In genomic region chr13:56296659-56297020, GRCm38 (mm10) we compare ENCODE assay signal across 11 mouse cellular contexts. TPM values are rescaled to one million over a fixed set of nuclear protein-coding genes. Genes with fewer than 3 reads are reported as not detected.
DNase-seq lines count a peak whose midpoint lies in the region; ATAC-seq and TF ChIP-seq lines count a peak whose summit lies in the region.
"Had no signal": no experiment of that assay in that cellular context is flagged by ENCODE, and none has a peak within 500 bp of the region (broad histone marks: within the 10 kb centered on the region; RNA-seq: fewer than 3 reads in every experiment).

No protein-coding gene starts in this region.

- no peaks in the 10 kb centered on the region for H3K9me3 ChIP-seq in hindbrain, postnatal 0 days (ENCODE audit: low read length)

- 0 out of 2 replicates have a peak, but pooled peaks have one; percentile 9 for ATAC-seq in hindbrain, postnatal 0 days
- ATAC-seq in frontal cortex, adult (ENCODE audit: low TSS enrichment) = no peak

- peak overlapping the region; percentile 68 for H3K4me2 ChIP-seq in hindbrain, postnatal 0 days (ENCODE audit: low read depth, low read length)

- H3K36me3 ChIP-seq in hindbrain, postnatal 0 days (ENCODE audit: insufficient read depth, low read length) = no peaks in the 10 kb centered on the region

- H3K27me3 ChIP-seq in hindbrain, postnatal 0 days (ENCODE audit: insufficient read depth, low read length) = peaks cover 25% of the 10 kb centered on the region

- 10% methylated on average over 8 of the region's 8 CpGs for WGBS in lung, adult 2 months
- 9% methylated on average over 8 of the region's 8 CpGs for WGBS in hindbrain, postnatal 0 days
- 30% methylated on average over 8 of the region's 8 CpGs for whole genome bisulfite sequencing in olfactory bulb, adult 2 months

- no peak for TF ChIP-seq CTCF in lung, adult 2 months (IDR thresholded peaks at IDR 0.05; ENCODE audit: insufficient read depth, low read length)
- no peak for TF ChIP-seq CTCF in hindbrain, postnatal 0 days (IDR thresholded peaks at IDR 0.05; ENCODE audit: low read depth)
- TF ChIP-seq CTCF in olfactory bulb, adult 2 months (IDR thresholded peaks at IDR 0.05; ENCODE audit: insufficient read depth, low read depth, low read length) = no peak

- peak; percentile 62 to 74 for DNase-seq in cerebellum, postnatal 14 days
- no peak for DNase-seq in cerebellum, adult 11 months
- no peak for DNase-seq in lung, adult 2 months
- no peak for DNase-seq in lung, postnatal 14 days
- DNase-seq in hindbrain, postnatal 0 days (ENCODE audit: low spot score) = no peak
- no peak for DNase-seq in layer of hippocampus, adult 9-10 months (ENCODE audit: low spot score)

- peak overlapping the region; percentile 64 for H3K4me3 ChIP-seq in lung, adult 2 months (replicated peaks; ENCODE audit: extremely low read depth, low read depth, low read length)
- H3K4me3 ChIP-seq in hindbrain, postnatal 0 days (ENCODE audit: low read length) = peak overlapping the region; percentile 44
- H3K4me3 ChIP-seq in olfactory bulb, adult 2 months (ENCODE audit: insufficient read depth, low read depth, low read length) = peak overlapping the region; percentile 46
- H3K4me3 ChIP-seq: myocyte had no signal

- H3K27ac ChIP-seq in hindbrain, postnatal 0 days = no peak overlapping the region
- no peak overlapping the region for H3K27ac ChIP-seq in olfactory bulb, adult 2 months (ENCODE audit: insufficient read depth, low read depth, low read length)

- TF ChIP-seq POLR2A in lung, adult 2 months (IDR thresholded peaks at IDR 0.05; ENCODE audit: borderline replicate concordance, extremely low read depth, low read depth, low read length) = no peak
- no peak for TF ChIP-seq POLR2A in olfactory bulb, adult 2 months (IDR thresholded peaks at IDR 0.05; ENCODE audit: insufficient read depth, low read depth, low read length)

- H3K9ac ChIP-seq in hindbrain, postnatal 0 days (replicated peaks; ENCODE audit: low read length) = peak overlapping the region; percentile 15; the same call in 1 of the 2 replicates

- no peaks in the 10 kb centered on the region for H3K4me1 ChIP-seq in lung, adult 2 months (ENCODE audit: control insufficient read depth, insufficient read depth, low read length)
- H3K4me1 ChIP-seq in hindbrain, postnatal 0 days (ENCODE audit: insufficient read depth, low read length) = peaks cover 11% of the 10 kb centered on the region; the same call in 1 of the 2 replicates
- H3K4me1 ChIP-seq in olfactory bulb, adult 2 months (ENCODE audit: control insufficient read depth, insufficient read depth, low read length) = peaks cover 14% of the 10 kb centered on the region

RNA-seq across cellular contexts. Expression of gene Cxcl14, which starts 0.3 kb away (rescaled TPM):
- 285 and 286 TPM in 2 replicates for polyA plus RNA-seq in lung, adult 2 months (2012; rRNA removed)
- total RNA-seq in hindbrain, postnatal 0 days (2014; rRNA removed) = 17.5 and 20.2 TPM in 2 replicates
- polyA plus RNA-seq in hindbrain, postnatal 0 days (2015; fragmentation: Nextera tagmentation; extraction: Ambion mirVana) = 19.2 and 19.9 TPM in 2 replicates
- polyA plus RNA-seq in olfactory bulb, adult 2 months (2012; ENCODE audit: insufficient read depth, insufficient read length, low replicate concordance, missing spikeins) = not detected in 2 replicates
- polyA plus RNA-seq: myocyte had no signal

RNA-seq across cellular contexts. Expression of gene Neurog1, which starts 44.7 kb away (rescaled TPM):
- not detected in 2 replicates for polyA plus RNA-seq in lung, adult 2 months (2012; rRNA removed)
- 0.14 and 0.42 TPM in 2 replicates for total RNA-seq in hindbrain, postnatal 0 days (2014; rRNA removed)
- polyA plus RNA-seq in hindbrain, postnatal 0 days (2015; fragmentation: Nextera tagmentation; extraction: Ambion mirVana) = 0.10 and 0.30 TPM in 2 replicates
- not detected in 2 replicates for polyA plus RNA-seq in olfactory bulb, adult 2 months (2012; ENCODE audit: insufficient read depth, insufficient read length, low replicate concordance, missing spikeins)
- total RNA-seq: adrenal gland, adult 8-10 months had no signal
- polyA plus RNA-seq: myocyte; urinary bladder, adult 2 months had no signal

Comparison
In these comparisons a context has a peak if more than half of its experiments do, and no peak if none do; other contexts are left out.
1. DNase-seq: peak in cerebellum, postnatal 14 days (2 of 2); none in cerebellum, adult 11 months (single experiment), lung, adult 2 months (single experiment), lung, postnatal 14 days (single experiment), hindbrain, postnatal 0 days (single experiment) and layer of hippocampus, adult 9-10 months (single experiment).
2. RNA of gene Cxcl14, which starts 0.3 kb away (polyA plus RNA-seq): 285 to 286 TPM in lung, adult 2 months and 19.2 to 19.9 TPM in hindbrain, postnatal 0 days; not detected in olfactory bulb, adult 2 months; every median in the first group is over 10 times any median in the second.
3. Peak in every context shown above with its lines, with median percentiles within 50 percentile points of each other: H3K4me3 ChIP-seq.